Mouse (Mus musculus) intestine, embryonic 14.5 days (tissue): ENCODE results near the gene Btbd3. TPM values are rescaled to one million over a fixed set of nuclear protein-coding genes. Genes with fewer than 3 reads are reported as not detected.

ENCODE experiments used
- ATAC-seq: fragments of 200-750 bp; cut with Nextera tagmentation; replicated peaks from 2 replicates; pipeline ENCODE4 v1.8.0; 2017; ENCODE audit warnings: low read depth, moderate number of reproducible peaks, moderate TSS enrichment, moderate library complexity; ENCODE audit not compliant: low FRiP score, low TSS enrichment
- DNase-seq: peaks from one replicate; pipeline ENCODE4 v3.0.0-alpha.2; 2018; ENCODE audit warnings: low spot score
- H3K27ac ChIP-seq: fragments of 300-500 bp; sonication (generic); 2 replicates; pipeline ENCODE4 v1.5.1; 2014; ENCODE audit warnings: low read depth, mild to moderate bottlenecking, control low read depth
- H3K27me3 ChIP-seq: fragments of 300-500 bp; sonication (generic); replicated peaks from 2 replicates; pipeline ENCODE4 v1.6.1; 2014; ENCODE audit warnings: low read length, control low read depth; ENCODE audit not compliant: control insufficient read depth, insufficient read depth
- H3K36me3 ChIP-seq: fragments of 300-500 bp; sonication (generic); 2 replicates; pipeline ENCODE4 v1.6.1; 2014; ENCODE audit warnings: low read length, control low read depth; ENCODE audit not compliant: control insufficient read depth, insufficient read depth
- H3K4me1 ChIP-seq: fragments of 300-500 bp; sonication (generic); replicated peaks from 2 replicates; pipeline ENCODE4 v1.6.1; 2014; ENCODE audit warnings: low read length, control low read depth, mixed read lengths; ENCODE audit not compliant: control insufficient read depth, insufficient read depth
- H3K4me2 ChIP-seq: fragments of 300-500 bp; sonication (generic); 2 replicates; pipeline ENCODE4 v1.6.1; 2014; ENCODE audit warnings: low read length
- H3K4me3 ChIP-seq: fragments of 300-500 bp; sonication (generic); 2 replicates; pipeline ENCODE4 v1.5.1; 2014; ENCODE audit warnings: low read depth, low read length, control low read depth, mixed read lengths
- H3K9ac ChIP-seq: fragments of 300-500 bp; sonication (generic); 2 replicates; pipeline ENCODE4 v1.6.1; 2014; ENCODE audit warnings: mild to moderate bottlenecking, low read length
- H3K9me3 ChIP-seq: fragments of 300-500 bp; sonication (generic); 2 replicates; pipeline ENCODE4 v1.6.1; 2016; ENCODE audit warnings: low read length, control low read depth; ENCODE audit not compliant: control insufficient read depth
- WGBS: fragments of 180-500 bp; shearing (Covaris S2); extraction: QIAGEN DNeasy Blood & Tissue Kit; methylation state at CpG from one replicate; pipeline ENCODE4 v1.1.7; 2014; 5-methylcytosine and 5-hydroxymethylcytosine counted together
- polyA plus RNA-seq: library from polyadenylated mRNA; unstranded; fragments of >200 nt; fragmentation: Nextera tagmentation; extraction: Ambion mirVana; gene quantifications from 2 replicates; pipeline ENCODE4 v1.2.1, GENCODE M21; 2014

The Btbd3 gene
- polyA plus RNA-seq, 1 experiment from 2014 or later, result 32.4 TPM

DNA sequence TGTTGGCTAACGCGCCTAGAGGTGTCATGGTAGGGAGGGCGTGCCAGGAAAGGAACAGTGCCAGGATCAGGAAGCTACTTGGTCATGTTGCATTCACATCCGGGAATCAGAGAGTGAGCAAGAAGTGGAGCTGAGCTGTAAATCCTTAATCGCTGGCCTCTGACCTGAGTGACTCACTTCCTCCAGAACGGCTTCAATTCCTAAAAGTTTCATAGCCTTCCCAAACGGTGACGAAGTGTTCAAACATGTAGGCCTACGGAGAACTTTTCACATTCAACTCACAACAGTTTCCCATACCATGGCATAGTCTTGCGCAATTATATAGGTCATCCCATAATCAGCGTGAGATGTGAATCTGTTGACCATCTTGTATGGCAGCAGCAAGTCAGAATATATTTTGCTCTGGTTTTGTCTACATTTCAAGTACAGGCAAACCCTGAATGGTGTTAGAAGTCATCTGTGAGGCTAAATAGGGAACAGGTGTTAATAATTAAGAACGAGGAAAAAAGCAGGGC lies 247.6 kb downstream of the Btbd3 start:
- DNase-seq, result no peak
- no peak for ATAC-seq
- Histone ChIP-seq H3K36me3 (no peaks in the 10 kb centered on the region), H3K27ac (no peak overlapping the region), H3K4me3 (no peak overlapping the region), H3K4me2 (no peak overlapping the region), H3K27me3 (no peaks in the 10 kb centered on the region), H3K9ac (no peak overlapping the region), H3K4me1 (no peaks in the 10 kb centered on the region), H3K9me3 (no peaks in the 10 kb centered on the region)
- WGBS, result 79% methylated on average over 12 of the region's 12 CpGs

DNA sequence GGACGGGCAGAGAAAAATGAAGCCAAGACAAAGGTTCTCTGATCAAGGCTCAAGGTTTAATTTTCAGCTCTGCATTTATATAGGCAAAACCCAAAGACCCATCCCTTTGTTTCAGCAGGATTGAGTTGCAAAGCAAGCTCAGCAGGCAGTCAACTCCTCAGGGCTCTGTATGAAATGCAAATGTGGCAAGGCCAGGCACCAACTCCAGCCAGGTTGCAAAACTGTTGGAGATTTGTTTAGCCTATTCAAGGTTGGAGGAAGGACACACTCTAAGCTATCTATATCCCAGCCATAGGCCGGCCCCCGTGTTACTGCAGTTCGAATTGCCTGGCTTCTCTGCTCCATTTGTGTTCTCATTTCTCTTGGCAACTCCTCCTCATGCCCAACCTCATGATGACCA lies 259.2 kb downstream of the Btbd3 start:
- DNase-seq, result no peak
- ATAC-seq, result no peak
- H3K4me2 ChIP-seq, result no peak overlapping the region
- WGBS, result 66% methylated on average over 4 of the region's 4 CpGs
- H3K4me3 ChIP-seq, result no peak overlapping the region
- H3K27me3 ChIP-seq, result no peaks in the 10 kb centered on the region
- no peaks in the 10 kb centered on the region for H3K9me3 ChIP-seq
- H3K36me3 ChIP-seq, result no peaks in the 10 kb centered on the region
- no peak overlapping the region for H3K27ac ChIP-seq
- H3K9ac ChIP-seq, result no peak overlapping the region
- no peaks in the 10 kb centered on the region for H3K4me1 ChIP-seq

DNA sequence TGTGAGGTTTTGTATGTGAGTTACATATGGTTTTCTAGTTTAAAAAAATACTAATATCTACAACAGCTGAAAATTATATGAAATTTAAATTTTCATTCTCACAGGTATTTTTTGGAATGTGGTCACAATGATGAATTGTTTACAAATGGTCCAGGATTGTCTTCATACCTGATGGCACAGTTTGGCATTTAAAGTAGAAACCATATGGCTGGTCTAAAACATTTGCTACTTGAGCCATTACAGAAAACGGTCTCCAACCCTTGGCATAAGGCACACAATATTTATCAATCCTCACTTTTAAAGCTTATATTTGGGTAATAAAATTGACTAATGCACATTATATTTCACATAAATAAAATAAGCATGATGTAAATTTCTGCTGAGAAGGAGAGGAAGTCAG lies 272.1 kb downstream of the Btbd3 start:
- Histone ChIP-seq H3K27me3 (no peaks in the 10 kb centered on the region), H3K4me1 (no peaks in the 10 kb centered on the region), H3K4me2 (no peak overlapping the region), H3K27ac (no peak overlapping the region), H3K4me3 (no peak overlapping the region), H3K9ac (no peak overlapping the region), H3K36me3 (no peaks in the 10 kb centered on the region), H3K9me3 (no peaks in the 10 kb centered on the region)
- DNase-seq, result no peak
- WGBS, result 59% methylated on average over 1 of the region's 1 CpGs
- no peak for ATAC-seq

DNA sequence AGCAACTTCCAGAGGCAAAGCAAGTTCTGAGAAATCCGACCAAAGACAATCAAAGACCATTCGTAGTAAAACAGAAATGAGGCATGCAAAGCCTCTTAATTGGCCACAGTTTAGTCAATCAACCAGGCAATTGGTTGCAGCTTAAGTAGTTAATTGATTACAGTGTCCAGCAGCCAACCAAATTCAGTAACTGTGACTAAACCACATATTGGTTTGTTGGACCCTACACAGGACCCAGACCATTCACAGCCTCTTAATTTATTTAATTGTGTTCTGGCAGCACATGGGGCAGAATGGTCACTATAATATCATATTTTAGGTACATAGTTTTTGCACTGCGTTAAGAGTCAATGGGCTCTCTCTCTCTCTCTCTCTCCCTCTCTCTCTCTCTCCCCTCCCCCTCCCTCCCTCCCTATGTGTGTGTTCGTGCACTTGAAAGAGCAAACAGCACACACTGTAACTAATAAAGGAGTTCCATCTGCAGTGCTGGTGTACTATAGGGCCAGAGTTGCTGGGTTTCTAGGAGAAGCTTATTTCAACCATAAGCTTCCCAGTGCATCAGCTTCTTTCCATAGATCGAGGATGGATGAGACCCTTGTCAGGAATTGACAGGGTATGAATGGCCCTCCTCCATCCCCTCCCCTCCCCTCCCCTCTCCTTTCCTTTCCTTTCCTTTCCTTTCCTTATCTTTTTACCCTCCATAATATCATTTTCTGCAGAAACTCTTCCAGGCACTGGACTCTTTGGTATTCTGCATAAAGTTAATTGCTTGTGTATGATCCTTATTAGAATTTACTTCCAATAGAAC lies 275.0 kb downstream of the Btbd3 start:
- Histone ChIP-seq H3K4me1 (no peaks in the 10 kb centered on the region), H3K27me3 (no peaks in the 10 kb centered on the region), H3K27ac (no peak overlapping the region), H3K9me3 (no peaks in the 10 kb centered on the region), H3K36me3 (no peaks in the 10 kb centered on the region), H3K4me2 (no peak overlapping the region), H3K4me3 (no peak overlapping the region), H3K9ac (no peak overlapping the region)
- 71% methylated on average over 5 of the region's 5 CpGs for WGBS
- ATAC-seq (no peak), DNase-seq (no peak)

DNA sequence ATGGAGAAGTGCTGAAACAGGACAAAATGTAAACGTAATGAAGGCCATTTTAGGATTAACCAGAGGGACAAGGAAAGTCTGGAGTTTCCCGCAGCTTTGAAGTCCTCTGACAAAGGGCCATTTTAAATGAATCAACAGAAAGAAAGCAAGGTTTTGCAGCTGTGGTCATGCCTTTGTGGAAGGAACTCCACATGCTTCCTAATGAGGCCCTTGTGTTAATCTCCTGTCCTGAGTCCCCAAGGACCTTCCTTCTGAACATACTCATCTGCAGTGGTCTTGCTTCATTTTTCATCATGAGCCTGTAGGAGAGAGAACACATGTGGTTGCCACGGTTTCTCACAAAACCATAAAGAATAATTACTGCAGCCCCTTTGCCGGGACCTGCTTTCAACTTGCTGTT lies 275.6 kb downstream of the Btbd3 start:
- no peaks in the 10 kb centered on the region for H3K9me3 ChIP-seq
- H3K4me3 ChIP-seq, result no peak overlapping the region
- ATAC-seq (no peak), DNase-seq (no peak)
- H3K27me3 ChIP-seq, result no peaks in the 10 kb centered on the region
- no peaks in the 10 kb centered on the region for H3K36me3 ChIP-seq
- H3K4me1 ChIP-seq, result no peaks in the 10 kb centered on the region
- WGBS, result 61% methylated on average over 4 of the region's 4 CpGs
- no peak overlapping the region for H3K27ac ChIP-seq
- no peak overlapping the region for H3K4me2 ChIP-seq
- no peak overlapping the region for H3K9ac ChIP-seq

DNA sequence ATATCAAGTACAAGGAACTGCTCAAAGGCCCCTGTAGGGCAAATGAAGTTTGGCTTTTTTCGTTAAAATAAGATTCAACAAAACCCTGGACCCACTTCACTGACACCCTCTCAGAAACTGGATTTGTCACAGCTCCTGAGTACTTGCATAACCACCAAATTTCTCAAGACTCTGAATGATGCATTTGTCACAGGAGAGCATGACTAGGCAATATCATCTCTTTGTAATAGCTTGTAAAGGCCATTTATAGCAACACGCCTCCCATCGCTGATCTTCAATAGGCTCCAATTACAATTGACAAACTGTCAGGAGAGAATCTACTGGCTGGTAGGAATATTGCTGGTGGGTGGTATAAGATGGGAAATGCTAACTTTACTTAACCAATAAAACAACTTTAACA lies 283.3 kb downstream of the Btbd3 start:
- DNase-seq, result no peak
- Histone ChIP-seq H3K9me3 (no peaks in the 10 kb centered on the region), H3K4me1 (no peaks in the 10 kb centered on the region), H3K36me3 (no peaks in the 10 kb centered on the region), H3K4me2 (no peak overlapping the region), H3K27ac (no peak overlapping the region), H3K4me3 (no peak overlapping the region), H3K9ac (no peak overlapping the region), H3K27me3 (no peaks in the 10 kb centered on the region)
- 93% methylated on average over 3 of the region's 3 CpGs for WGBS
- ATAC-seq, result no peak

DNA sequence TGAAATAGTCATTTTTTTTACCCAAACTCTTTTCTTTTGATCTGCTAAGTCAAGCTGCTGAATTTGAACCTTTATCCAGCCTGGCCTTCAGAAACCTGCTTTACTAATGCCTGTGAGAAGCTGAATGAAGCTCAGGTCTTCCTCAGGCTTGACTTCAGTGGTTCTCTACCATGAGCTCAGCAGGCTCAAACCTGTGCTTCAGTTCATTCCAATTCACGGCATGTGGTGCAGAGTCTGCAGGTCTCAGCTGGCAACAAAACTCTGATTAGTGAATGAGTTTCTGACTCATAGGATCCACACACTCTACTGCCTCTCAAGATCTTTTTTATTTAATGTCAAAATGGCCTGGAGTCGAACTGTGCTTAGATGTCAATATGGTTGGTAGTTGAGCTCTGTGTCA lies 292.6 kb downstream of the Btbd3 start:
- ATAC-seq (no peak), DNase-seq (no peak)
- no peaks in the 10 kb centered on the region for H3K36me3 ChIP-seq
- H3K27me3 ChIP-seq, result no peaks in the 10 kb centered on the region
- no peaks in the 10 kb centered on the region for H3K9me3 ChIP-seq
- peaks cover 6% of the 10 kb centered on the region; the same call in 1 of the 2 replicates for H3K4me1 ChIP-seq
- H3K9ac ChIP-seq, result no peak overlapping the region
- no peak overlapping the region for H3K4me2 ChIP-seq
- WGBS, result 80% methylated on average over 2 of the region's 2 CpGs
- H3K4me3 ChIP-seq, result no peak overlapping the region
- no peak overlapping the region for H3K27ac ChIP-seq

DNA sequence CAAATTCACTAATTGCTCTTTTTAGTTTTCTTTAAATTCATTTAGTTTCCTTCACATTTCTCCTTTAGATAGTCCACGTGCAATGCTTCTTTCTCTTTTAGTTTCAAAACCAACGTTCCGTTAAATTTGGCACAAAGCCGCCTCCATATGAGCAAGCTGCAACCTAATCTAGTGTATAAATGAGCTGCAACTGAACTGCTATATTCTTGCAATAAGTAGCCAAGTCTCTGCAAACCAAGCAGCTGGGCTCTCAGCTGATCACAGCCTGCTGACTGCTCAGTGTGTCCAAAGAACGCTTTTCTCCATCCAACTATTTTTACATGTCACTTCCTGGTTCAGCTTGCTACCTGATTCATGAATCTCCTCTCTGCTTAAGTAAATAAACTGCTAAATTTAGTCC lies 295.2 kb downstream of the Btbd3 start:
- no peak overlapping the region for H3K9ac ChIP-seq
- no peaks in the 10 kb centered on the region for H3K36me3 ChIP-seq
- H3K4me1 ChIP-seq, result peaks cover 6% of the 10 kb centered on the region; the same call in 1 of the 2 replicates
- H3K27ac ChIP-seq, result no peak overlapping the region
- no peak overlapping the region for H3K4me2 ChIP-seq
- H3K27me3 ChIP-seq, result no peaks in the 10 kb centered on the region
- ATAC-seq (no peak), DNase-seq (no peak)
- no peak overlapping the region for H3K4me3 ChIP-seq
- WGBS, result 66% methylated on average over 5 of the region's 5 CpGs
- no peaks in the 10 kb centered on the region for H3K9me3 ChIP-seq
